Mouse (Mus musculus) lung, postnatal 0 days (tissue): Measurements from ENCODE around the gene Emid1. TPM values are rescaled to one million over a fixed set of nuclear protein-coding genes. Genes with fewer than 3 reads are reported as not detected.
A peak's percentile ranks its signal among the peaks of the same experiment; 100 is the strongest.

Experiments used
- ATAC-seq: fragments of 200-750 bp; cut with Nextera tagmentation; 2 replicates; pipeline ENCODE4 v1.8.0; 2017; ENCODE audit warnings: moderate library complexity
- DNase-seq: peaks from one replicate; pipeline ENCODE4 v3.0.0-alpha.2; 2016; ENCODE audit warnings: low spot score
- H3K27ac ChIP-seq: fragments of 300-500 bp; sonication (generic); 2 replicates; pipeline ENCODE4 v1.5.1; 2014; ENCODE audit warnings: antibody characterized with exemption, mild to moderate bottlenecking, low read length, mixed read lengths
- H3K27me3 ChIP-seq: fragments of 300-500 bp; sonication (generic); replicated peaks from 2 replicates; pipeline ENCODE4 v1.6.1; 2014; ENCODE audit warnings: low read length, mixed read lengths; ENCODE audit not compliant: insufficient read depth
- H3K36me3 ChIP-seq: fragments of 300-500 bp; sonication (generic); 2 replicates; pipeline ENCODE4 v1.6.1; 2014; ENCODE audit warnings: low read length, mixed read lengths; ENCODE audit not compliant: insufficient read depth
- H3K4me1 ChIP-seq: fragments of 300-500 bp; sonication (generic); 2 replicates; pipeline ENCODE4 v1.6.1; 2014; ENCODE audit warnings: antibody characterized with exemption, low read depth, low read length, mixed read lengths; ENCODE audit not compliant: insufficient read depth
- H3K4me2 ChIP-seq: fragments of 300-500 bp; sonication (generic); replicated peaks from 2 replicates; pipeline ENCODE4 v1.6.1; 2014; ENCODE audit warnings: low read depth, mild to moderate bottlenecking, low read length, moderate library complexity, mixed read lengths
- H3K4me3 ChIP-seq: fragments of 300-500 bp; sonication (generic); 2 replicates; pipeline ENCODE4 v1.5.1; 2014; ENCODE audit warnings: low read depth, low read length
- H3K9ac ChIP-seq: fragments of 300-500 bp; sonication (generic); replicated peaks from 2 replicates; pipeline ENCODE4 v1.6.1; 2014; ENCODE audit warnings: low read depth, mild to moderate bottlenecking
- H3K9me3 ChIP-seq: fragments of 300-500 bp; sonication (generic); 2 replicates; pipeline ENCODE4 v1.6.1; 2016; ENCODE audit warnings: low read length, mixed read lengths
- CTCF ChIP-seq: IDR thresholded peaks from 2 replicates; pipeline ENCODE4 v1.5.1; 2016; ENCODE audit warnings: antibody characterized with exemption, mild to moderate bottlenecking
- EP300 ChIP-seq: IDR thresholded peaks from 2 replicates; pipeline ENCODE4 v1.6.1; 2016; ENCODE audit warnings: antibody characterized with exemption, mild to moderate bottlenecking, control low read depth
- WGBS: fragments of 180-500 bp; shearing (Covaris S2); extraction: QIAGEN DNeasy Blood & Tissue Kit; methylation state at CpG from one replicate; pipeline ENCODE4 v1.1.7; 2014; 5-methylcytosine and 5-hydroxymethylcytosine counted together
- polyA plus RNA-seq: library from polyadenylated mRNA; unstranded; fragments of >200 nt; fragmentation: Nextera tagmentation; extraction: Ambion mirVana; gene quantifications from 2 replicates; pipeline ENCODE4 v1.2.1, GENCODE M21; 2015

The Emid1 gene
- polyA plus RNA-seq, 1 experiment from 2014 or later, result 67.5 TPM

DNA sequence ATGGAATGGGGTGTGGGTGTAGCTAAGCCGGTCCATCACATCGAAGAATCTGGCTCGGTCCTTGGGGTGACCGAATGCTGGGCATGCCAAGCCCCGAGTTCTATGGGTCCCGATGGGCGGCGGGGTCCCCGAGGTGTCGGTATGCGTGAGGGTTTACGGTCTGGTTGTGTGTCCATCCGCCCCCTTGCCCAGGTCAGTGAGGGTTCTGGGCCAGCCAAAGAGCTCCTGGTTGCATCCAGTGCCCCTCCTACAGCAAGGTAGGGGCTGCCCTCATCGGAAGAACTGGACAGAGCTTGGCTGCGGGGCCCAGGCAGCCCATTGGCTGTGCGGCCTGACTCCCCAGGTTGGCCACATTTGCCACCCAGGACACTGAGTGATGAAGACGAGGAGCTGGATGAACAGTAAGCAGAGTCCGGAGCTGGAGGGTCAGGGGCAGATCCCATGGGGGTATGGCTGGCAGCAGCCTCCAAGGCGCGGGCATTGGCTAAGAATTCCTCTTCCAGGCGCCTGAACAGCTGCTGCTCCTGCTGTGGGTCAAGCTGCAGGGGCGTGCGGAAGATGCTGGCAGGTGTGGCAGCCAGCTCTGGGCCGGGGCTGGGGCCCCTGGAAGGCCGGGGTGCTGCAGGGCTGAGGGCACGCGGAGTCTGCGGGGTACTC, 91.2 kb downstream of the Emid1 start:
- H3K4me1 ChIP-seq, result peaks cover 46% of the 10 kb centered on the region
- peak overlapping the region; percentile 33; the same call in 1 of the 2 replicates for H3K4me3 ChIP-seq
- no peak for ATAC-seq
- 68% methylated on average over 27 of the region's 28 CpGs for WGBS
- H3K36me3 ChIP-seq, result peaks cover 4% of the 10 kb centered on the region; the same call in 1 of the 2 replicates
- DNase-seq, result no peak
- no peak overlapping the region for H3K27ac ChIP-seq
- no peaks in the 10 kb centered on the region for H3K9me3 ChIP-seq
- H3K9ac ChIP-seq, result no peak overlapping the region
- H3K4me2 ChIP-seq, result peak overlapping the region; percentile 78
- H3K27me3 ChIP-seq, result peaks cover 49% of the 10 kb centered on the region
- TF ChIP-seq CTCF, result no peak
- no peak for TF ChIP-seq EP300

DNA sequence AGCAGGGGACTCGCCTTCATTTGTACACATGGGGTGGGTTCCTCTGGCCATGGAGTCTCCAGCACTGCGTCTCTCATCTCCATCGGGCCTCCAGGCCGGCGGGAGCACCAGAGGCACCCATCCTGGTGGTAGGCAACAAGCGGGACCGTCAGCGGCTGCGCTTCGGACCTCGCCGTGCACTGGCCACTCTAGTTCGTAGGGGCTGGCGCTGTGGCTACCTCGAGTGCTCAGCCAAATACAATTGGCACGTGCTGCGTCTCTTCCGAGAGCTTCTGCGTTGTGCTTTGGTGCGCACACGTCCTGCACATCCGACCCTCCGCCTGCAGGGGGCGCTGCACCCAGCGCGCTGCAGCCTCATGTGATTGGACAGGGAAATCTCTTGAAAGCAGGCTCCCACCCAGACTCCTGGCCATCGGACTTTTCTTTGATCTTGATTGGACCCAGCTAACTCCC, 92.3 kb downstream of the Emid1 start:
- no peak overlapping the region for H3K9ac ChIP-seq
- no peak overlapping the region for H3K4me3 ChIP-seq
- H3K27ac ChIP-seq, result no peak overlapping the region
- peak; percentile 89 for TF ChIP-seq CTCF
- no peak for TF ChIP-seq EP300
- peak; percentile 56 for DNase-seq
- H3K9me3 ChIP-seq, result no peaks in the 10 kb centered on the region
- ATAC-seq, result no peak
- H3K27me3 ChIP-seq, result peaks cover 49% of the 10 kb centered on the region
- no peak overlapping the region for H3K4me2 ChIP-seq
- peaks cover 46% of the 10 kb centered on the region for H3K4me1 ChIP-seq
- H3K36me3 ChIP-seq, result peaks cover 4% of the 10 kb centered on the region; the same call in 1 of the 2 replicates
- WGBS, result 12% methylated on average over 27 of the region's 27 CpGs

GRCm38 (mm10) chr11:5059230-5059629, 92.8 kb downstream of the Emid1 start:
- H3K4me3 ChIP-seq, result no peak overlapping the region
- DNase-seq, result no peak
- 32% methylated on average over 14 of the region's 14 CpGs for WGBS
- peaks cover 41% of the 10 kb centered on the region for H3K4me1 ChIP-seq
- no peaks in the 10 kb centered on the region for H3K9me3 ChIP-seq
- H3K27ac ChIP-seq, result no peak overlapping the region
- H3K4me2 ChIP-seq, result 0 out of 2 replicates have a peak overlapping the region, but pooled peaks have one; percentile 8
- no peak overlapping the region for H3K9ac ChIP-seq
- TF ChIP-seq EP300 (no peak), CTCF (no peak)
- peaks cover 4% of the 10 kb centered on the region; the same call in 1 of the 2 replicates for H3K36me3 ChIP-seq
- peaks cover 49% of the 10 kb centered on the region for H3K27me3 ChIP-seq
- no peak for ATAC-seq

DNA sequence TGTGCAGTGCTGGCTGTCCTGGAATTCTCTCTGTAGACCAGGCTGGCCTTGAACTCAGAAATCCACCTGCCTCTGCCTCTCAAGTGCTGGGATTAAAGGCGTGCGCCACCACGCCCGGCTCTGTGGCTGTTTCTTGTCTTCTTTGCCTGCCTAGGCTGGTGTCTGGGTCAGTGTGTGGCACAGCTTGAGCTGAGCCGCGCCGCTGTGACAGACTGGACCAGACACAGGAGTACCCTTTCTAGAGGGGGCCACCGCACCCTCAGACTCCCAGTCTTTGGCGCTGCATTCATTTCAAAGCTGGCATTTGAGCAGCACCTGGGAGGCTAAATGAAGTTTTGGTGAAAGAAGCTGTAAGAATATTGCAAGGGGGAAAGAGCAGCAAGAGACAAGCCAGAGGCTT, 93.3 kb downstream of the Emid1 start:
- no peak for DNase-seq
- Histone ChIP-seq H3K27ac (no peak overlapping the region), H3K27me3 (peaks cover 49% of the 10 kb centered on the region), H3K9me3 (no peaks in the 10 kb centered on the region), H3K9ac (no peak overlapping the region), H3K4me2 (no peak overlapping the region), H3K4me1 (peaks cover 37% of the 10 kb centered on the region), H3K36me3 (peaks cover 4% of the 10 kb centered on the region; the same call in 1 of the 2 replicates), H3K4me3 (no peak overlapping the region)
- 26% methylated on average over 9 of the region's 9 CpGs for WGBS
- ATAC-seq, result no peak
- TF ChIP-seq EP300, result no peak
- TF ChIP-seq CTCF, result no peak

- peak within 1 kb of the TSS; percentile 89 for H3K4me2 ChIP-seq
- no peak within 1 kb of the TSS for H3K27ac ChIP-seq
- peaks cover 49% of the 10 kb centered on the region for H3K27me3 ChIP-seq
- H3K4me3 ChIP-seq, result peak within 1 kb of the TSS; percentile 49
- ATAC-seq, result no peak
- TF ChIP-seq EP300 (no peak), CTCF (no peak)
- peaks cover 4% of the 10 kb centered on the region; the same call in 1 of the 2 replicates for H3K36me3 ChIP-seq
- no peak for DNase-seq
- H3K9ac ChIP-seq, result peak within 1 kb of the TSS; percentile 34; the same call in 1 of the 2 replicates
- H3K4me1 ChIP-seq, result peaks cover 33% of the 10 kb centered on the region
- no peaks in the 10 kb centered on the region for H3K9me3 ChIP-seq
- 4% methylated on average over 63 of the region's 77 CpGs for WGBS
These were observed 94.0 kb downstream of the Emid1 start, which contains the start of gene Rasl10a for GRCm38 (mm10) chr11:5057856-5058641. Gene Rasl10a, plus strand, starts transcription at chr11:5058128.

DNA sequence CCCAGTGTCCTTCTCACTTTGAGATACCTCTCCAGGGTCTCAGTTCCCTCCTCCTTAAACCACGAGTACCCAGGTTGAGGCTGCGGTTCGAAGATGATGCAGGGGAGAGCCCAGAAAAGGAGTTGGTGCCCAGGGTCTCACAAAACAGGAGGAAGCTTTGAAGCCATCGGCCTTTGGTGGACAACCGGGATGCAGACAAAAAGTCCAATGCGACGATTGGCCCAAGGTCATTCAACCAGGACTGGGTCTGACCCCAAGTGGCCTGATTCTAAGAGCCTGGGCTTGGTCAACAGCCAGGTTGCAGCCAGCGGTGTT, 94.6 kb downstream of the Emid1 start:
- Histone ChIP-seq H3K9ac (no peak overlapping the region), H3K9me3 (no peaks in the 10 kb centered on the region), H3K4me2 (peak overlapping the region; percentile 89), H3K27ac (no peak overlapping the region), H3K4me3 (peak overlapping the region; percentile 49), H3K4me1 (peaks cover 31% of the 10 kb centered on the region), H3K27me3 (peaks cover 48% of the 10 kb centered on the region), H3K36me3 (peaks cover 4% of the 10 kb centered on the region; the same call in 1 of the 2 replicates)
- DNase-seq, result no peak
- no peak for TF ChIP-seq CTCF
- TF ChIP-seq EP300, result no peak
- WGBS, result 16% methylated on average over 8 of the region's 8 CpGs
- no peak for ATAC-seq
